Mouse (Mus musculus) small intestine, adult 10 weeks (tissue): ENCODE results near the gene Cst8. TPM values are rescaled to one million over a fixed set of nuclear protein-coding genes. Genes with fewer than 3 reads are reported as not detected.

Experiments
- polyA plus RNA-seq: library from polyadenylated mRNA; stranded (reverse); fragments of 350-450 nt; fragmentation: Illumina TruSeq; extraction: RNeasy Lipid Tissue Mini Kit (QIAGEN cat#74804); gene quantifications from one replicate; pipeline ENCODE4 v1.2.3, GENCODE M21; 2014; ENCODE audit warnings: low replicate concordance

The Cst8 gene
- not detected for polyA plus RNA-seq

DNA sequence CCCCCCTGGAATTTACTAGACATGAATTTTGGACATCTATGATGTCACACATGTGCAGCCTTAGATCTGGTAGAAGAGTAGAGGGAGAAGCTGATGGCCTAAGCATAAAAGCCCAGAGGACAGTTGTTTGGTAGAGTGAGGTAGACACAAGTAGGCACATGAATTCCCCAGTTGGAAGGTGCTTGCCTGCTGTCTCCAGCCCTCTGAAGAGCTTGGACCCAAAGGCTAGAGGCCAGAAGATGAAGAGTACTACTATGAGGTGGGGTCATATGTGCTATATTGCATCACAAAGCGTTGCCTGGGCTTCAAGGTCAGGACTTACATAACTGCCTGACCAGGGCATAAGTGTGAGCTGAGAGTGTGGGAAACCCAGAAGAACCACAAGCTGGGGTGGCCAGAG, at the start of gene Cst8:
TSS of gene Cst8 (plus strand) at position 301 of the 400 bp plus-strand sequence.

GRCm38 (mm10) chr2:148750058-148750457, 48.5 kb upstream of the Cst8 start, which contains the start of gene Cstl1:
Gene Cstl1 (plus strand): TSS chr2:148750358.

DNA sequence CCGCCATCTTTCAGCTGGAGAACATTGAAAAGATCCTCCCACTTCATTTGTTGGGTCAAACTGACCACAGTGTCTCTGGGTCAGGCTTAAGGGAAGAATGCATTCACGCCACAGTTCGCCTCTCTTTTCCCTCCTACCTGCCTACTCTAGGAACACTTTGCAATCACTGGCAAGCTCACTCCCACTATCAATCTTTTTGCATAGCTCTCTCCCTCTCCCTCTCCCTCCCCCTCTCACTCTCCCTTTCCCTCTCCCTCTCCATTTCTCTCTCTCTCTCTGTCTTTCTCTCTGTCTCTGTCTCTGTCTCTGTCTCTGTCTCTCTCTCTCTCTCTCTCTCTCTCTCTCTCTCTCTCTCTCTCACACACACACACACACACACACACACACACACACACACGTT, 27.2 kb upstream of the Cst8 start, which contains the start of gene Cst11:
TSS of gene Cst11 (minus strand) at position 101 of the 400 bp plus-strand sequence.

GRCm38 (mm10) chr2:148781709-148782108, 16.9 kb upstream of the Cst8 start, which contains the start of gene 8030411F24Rik:
Gene 8030411F24Rik (plus strand): TSS chr2:148782009.

DNA sequence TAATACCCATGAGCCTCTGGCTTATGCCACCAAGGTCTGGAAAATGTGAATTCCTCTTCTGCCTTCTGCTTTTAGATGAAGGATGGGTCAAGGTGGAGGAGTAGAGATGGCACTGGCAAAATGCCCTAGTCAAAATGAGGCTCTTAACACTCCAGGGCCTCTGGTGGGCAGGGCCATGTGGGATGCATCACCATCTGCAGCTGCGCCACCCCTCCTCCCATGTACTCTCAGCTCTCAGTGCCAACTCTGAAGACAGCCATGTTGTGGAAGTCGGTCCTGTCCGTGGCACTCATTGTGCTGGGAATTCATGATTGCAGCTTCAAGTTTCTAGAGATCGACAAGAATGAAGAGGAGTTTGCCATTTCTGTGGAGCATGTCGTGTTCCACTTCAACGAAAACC, 9.4 kb upstream of the Cst8 start, which contains the start of gene Cst12:
TSS of gene Cst12 (plus strand) at position 220 of the 400 bp plus-strand sequence.

DNA sequence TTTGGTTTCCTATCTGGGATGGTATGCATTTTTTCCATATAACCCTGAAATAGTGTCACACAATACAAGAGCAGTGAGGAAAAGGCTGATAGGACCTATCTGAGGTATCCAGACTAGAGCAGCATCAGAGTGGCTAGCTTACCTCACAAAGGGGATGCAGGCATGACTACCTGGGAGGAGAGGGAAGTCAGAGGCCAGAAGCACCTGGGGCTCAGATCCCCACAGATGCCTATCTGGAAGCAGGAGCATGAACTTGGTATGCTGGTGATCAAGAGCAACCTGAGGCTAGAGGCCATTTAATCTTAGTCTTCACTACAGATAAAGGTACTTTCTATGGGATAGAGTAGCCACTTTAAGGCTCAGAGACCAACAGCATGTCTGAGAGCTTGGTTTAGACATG, 21.3 kb downstream of the Cst8 start, which contains the start of gene Cst13:
TSS of gene Cst13 (plus strand) at position 173 of the 400 bp plus-strand sequence.

DNA sequence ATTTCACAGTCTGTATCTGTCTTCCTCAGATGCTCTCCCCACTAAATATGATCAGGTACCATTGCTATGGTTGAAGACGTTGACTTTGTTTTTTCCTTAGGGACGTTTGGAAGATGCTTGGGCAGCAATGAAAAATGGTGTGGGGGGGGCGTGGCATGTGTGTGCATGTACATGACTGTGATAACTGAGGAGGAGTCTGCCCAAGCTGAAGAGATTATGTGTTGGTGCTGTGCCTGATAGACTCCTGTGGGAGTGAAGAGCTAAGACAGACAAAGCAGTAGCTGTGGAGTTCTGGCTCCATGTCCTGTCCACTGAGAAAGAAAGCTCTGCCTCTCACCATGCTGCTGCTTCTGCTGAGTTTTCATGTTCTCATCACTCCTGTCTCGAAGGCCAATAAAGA, 36.3 kb downstream of the Cst8 start, which contains the start of gene Cst9:
TSS of gene Cst9 (plus strand) at position 236 of the 400 bp plus-strand sequence.

Other genes starting within 250 kb of the Cst8 start
- 3.6 TPM for gene Nxt1, start 126.2 kb upstream of the Cst8 start, polyA plus RNA-seq
- 35.3 TPM for gene Gzf1, start 117.8 kb upstream of the Cst8 start, polyA plus RNA-seq
- 2.8 TPM for gene Napb, start 66.3 kb upstream of the Cst8 start, polyA plus RNA-seq
- gene Cstl1, start 48.4 kb upstream of the Cst8 start, polyA plus RNA-seq, result not detected
- gene Cst11, start 27.3 kb upstream of the Cst8 start, polyA plus RNA-seq, result not detected
- not detected for gene 8030411F24Rik, start 16.8 kb upstream of the Cst8 start, polyA plus RNA-seq
- not detected for gene Cst12, start 9.4 kb upstream of the Cst8 start, polyA plus RNA-seq
- not detected for gene Cst13, start 21.3 kb downstream of the Cst8 start, polyA plus RNA-seq
- not detected for gene Cst9, start 36.4 kb downstream of the Cst8 start, polyA plus RNA-seq
- gene 9230104L09Rik, start 66.3 kb downstream of the Cst8 start, polyA plus RNA-seq, result not detected
- gene Cst3, start 76.9 kb downstream of the Cst8 start, polyA plus RNA-seq, result 4.9 TPM
- not detected for gene Gm1330, start 204.5 kb downstream of the Cst8 start, polyA plus RNA-seq
- not detected for gene Gm10750, start 218.5 kb downstream of the Cst8 start, polyA plus RNA-seq